10 mouse cellular contexts compared by ENCODE assay signal in genomic region chr13:99484905-99485304, GRCm38 (mm10). TPM values are rescaled to one million over a fixed set of nuclear protein-coding genes. Genes with fewer than 3 reads are reported as not detected.
A peak's percentile ranks its signal among the peaks of the same experiment; 100 is the strongest.
DNase-seq lines count a peak whose midpoint lies in the region; ATAC-seq lines count a peak whose summit lies in the region.
"Had no signal": no experiment of that assay in that cellular context is flagged by ENCODE, and none has a peak within 500 bp of the region (broad histone marks: within the 10 kb centered on the region; RNA-seq: fewer than 3 reads in every experiment).

No protein-coding gene starts in this region.

- no peaks in the 10 kb centered on the region for H3K9me3 ChIP-seq in heart, embryonic 13.5 days
- no peaks in the 10 kb centered on the region for H3K9me3 ChIP-seq in midbrain, embryonic 13.5 days

- H3K27ac ChIP-seq in heart, embryonic 13.5 days (replicated peaks): peak overlapping the region; percentile 29; the same call in 1 of the 2 replicates
- peak overlapping the region; percentile 51; the same call in 1 of the 2 replicates for H3K27ac ChIP-seq in midbrain, embryonic 13.5 days

- no peaks in the 10 kb centered on the region for H3K27me3 ChIP-seq in heart, embryonic 13.5 days (replicated peaks)
- H3K27me3 ChIP-seq in midbrain, embryonic 13.5 days: no peaks in the 10 kb centered on the region

- ATAC-seq in heart, embryonic 13.5 days (ENCODE audit: extremely low read depth, insufficient number of reproducible peaks, low FRiP score, low TSS enrichment): no peak
- ATAC-seq in midbrain, embryonic 13.5 days: 0 out of 2 replicates have a peak, but pooled peaks have one; percentile 39
- ATAC-seq in monocyte, adult 5-6 weeks (replicated peaks; ENCODE audit: insufficient number of reproducible peaks, low FRiP score, low TSS enrichment, poor library complexity, severe bottlenecking): no peak
- ATAC-seq: liver, postnatal 0 days had no signal

- no peak overlapping the region for H3K4me2 ChIP-seq in heart, embryonic 13.5 days
- no peak overlapping the region for H3K4me2 ChIP-seq in midbrain, embryonic 13.5 days (replicated peaks)

- no peak overlapping the region for H3K4me3 ChIP-seq in heart, embryonic 13.5 days
- H3K4me3 ChIP-seq in midbrain, embryonic 13.5 days (replicated peaks): no peak overlapping the region

- peaks cover 52% of the 10 kb centered on the region for H3K4me1 ChIP-seq in heart, embryonic 13.5 days
- H3K4me1 ChIP-seq in midbrain, embryonic 13.5 days (replicated peaks): peaks cover 73% of the 10 kb centered on the region

- 60% methylated on average over 10 of the region's 10 CpGs for WGBS in heart, embryonic 13.5 days
- 68% methylated on average over 10 of the region's 10 CpGs for WGBS in midbrain, embryonic 13.5 days

- intact Hi-C loops in heart, postnatal 10 days (cut with DNase I): no loop called here

- DNase-seq in heart, postnatal 10 days: no peak
- peak; percentile 91 for DNase-seq in brain, adult 2 months (ENCODE audit: low read depth, low spot score)
- peak; percentile 75 for DNase-seq in cerebellum, adult 9-10 months
- DNase-seq in layer of hippocampus, adult 11-12 months (ENCODE audit: low spot score): no peak
- DNase-seq: gastrocnemius, postnatal 10 days; kidney, adult 2 months; liver, postnatal 0 days had no signal

- peaks cover 29% of the 10 kb centered on the region for H3K36me3 ChIP-seq in heart, embryonic 13.5 days
- H3K36me3 ChIP-seq in midbrain, embryonic 13.5 days: peaks cover 41% of the 10 kb centered on the region

- H3K9ac ChIP-seq in heart, embryonic 13.5 days: no peak overlapping the region
- no peak overlapping the region for H3K9ac ChIP-seq in midbrain, embryonic 13.5 days (replicated peaks)
- H3K9ac ChIP-seq: liver, postnatal 0 days had no signal

RNA-seq across cellular contexts. Expression of gene Map1b, which starts 31.4 kb away (rescaled TPM):
- 111 and 116 TPM in 2 replicates for polyA plus RNA-seq in heart, embryonic 13.5 days (2015; fragmentation: Nextera tagmentation; extraction: Ambion mirVana)
- total RNA-seq in heart, postnatal 10 days (2021): 10 to 100 TPM; 36.4 to 36.5 TPM
- 2,051 and 2,103 TPM in 2 replicates for polyA plus RNA-seq in midbrain, embryonic 13.5 days (2015; fragmentation: Nextera tagmentation; extraction: Ambion mirVana)
- total RNA-seq in monocyte, adult 5-6 weeks (2017): 0.11 to 0.19 TPM (median 0.19 TPM) in 3 replicates

Comparison
In these comparisons a context has a peak if more than half of its experiments do, and no peak if none do; other contexts are left out.
1. DNase-seq: peak in brain, adult 2 months (single experiment) and cerebellum, adult 9-10 months (single experiment); none in heart, postnatal 10 days (0 of 2) and layer of hippocampus, adult 11-12 months (single experiment).
2. RNA of gene Map1b, which starts 31.4 kb away (total RNA-seq): 36.4 to 36.5 TPM in heart, postnatal 10 days; 0.11 to 0.19 TPM in monocyte, adult 5-6 weeks; every median in the first group is over 10 times any median in the second.